Mouse (Mus musculus) heart, adult 2 months (tissue): ENCODE results near the gene Smg6. TPM values are rescaled to one million over a fixed set of nuclear protein-coding genes. Genes with fewer than 3 reads are reported as not detected.

Source experiments
- DNase-seq, 2 experiments: peaks; one replicate each; pipeline ENCODE4 v3.0.0; 2021
- H3K27ac ChIP-seq: fragments of 200-600 bp; 2 replicates; pipeline ENCODE4 v1.8.1; 2022
- H3K27me3 ChIP-seq: fragments of 200-500 bp; 2 replicates; pipeline ENCODE4 v1.6.1; 2012; ENCODE audit warnings: mild to moderate bottlenecking, low read length, inconsistent platforms, mixed read lengths; ENCODE audit not compliant: control insufficient read depth, insufficient read depth
- H3K36me3 ChIP-seq: fragments of 200-500 bp; 2 replicates; pipeline ENCODE4 v1.6.1; 2012; ENCODE audit warnings: low read length, inconsistent platforms; ENCODE audit not compliant: control insufficient read depth, insufficient read depth
- H3K4me1 ChIP-seq: fragments of 200-500 bp; 2 replicates; pipeline ENCODE4 v1.6.1; 2011; ENCODE audit warnings: low read length; ENCODE audit not compliant: control insufficient read depth, insufficient read depth
- H3K4me3 ChIP-seq: fragments of 200-600 bp; 2 replicates; pipeline ENCODE4 v1.8.1; 2022
- H3K79me2 ChIP-seq: fragments of 200-500 bp; replicated peaks from 2 replicates; pipeline ENCODE4 v1.6.1; 2012; ENCODE audit warnings: mild to moderate bottlenecking, inconsistent platforms, low read length, moderate library complexity, mixed read lengths; ENCODE audit not compliant: control insufficient read depth, insufficient read depth
- H3K9ac ChIP-seq: fragments of 200-500 bp; 2 replicates; pipeline ENCODE4 v1.6.1; 2012; ENCODE audit warnings: low read depth, mild to moderate bottlenecking, control low read depth, inconsistent platforms, low read length, mixed read lengths
- CTCF ChIP-seq: fragments of 200-600 bp; IDR thresholded peaks from 2 replicates; pipeline ENCODE4 v1.8.1; 2022; ENCODE audit warnings: antibody characterized with exemption, mild to moderate bottlenecking, moderate library complexity
- EP300 ChIP-seq: fragments of 200-500 bp; IDR thresholded peaks from 2 replicates; pipeline ENCODE4 v1.6.1; 2011; ENCODE audit warnings: low read depth, low read length, control low read depth; ENCODE audit not compliant: insufficient read depth
- POLR2A ChIP-seq: fragments of 200-500 bp; IDR thresholded peaks from 2 replicates; pipeline ENCODE4 v1.6.1; 2011; ENCODE audit warnings: mild to moderate bottlenecking, low read depth, low read length, control low read depth; ENCODE audit not compliant: insufficient read depth
- WGBS: fragments of 180-500 bp; shearing (Covaris S2); methylation state at CpG from one replicate; pipeline ENCODE4 v1.1.7; 2018; 5-methylcytosine and 5-hydroxymethylcytosine counted together
- intact Hi-C: fragments of 180-260 bp; cut with DNase I; formaldehyde crosslinking; loops from one replicate; pipeline ENCODE4 v1.15.1; 2025
- polyA plus RNA-seq: library from polyadenylated mRNA; depleted of rRNA; stranded (reverse); fragments of >200 nt; gene quantifications from 2 replicates; pipeline ENCODE4 v1.2.3, GENCODE M21; 2012
- total RNA-seq, 2 experiments: library from RNA; stranded (reverse); gene quantifications; 2 replicates each; pipeline ENCODE4 v1.2.3; 2021

Gene Smg6
- total and polyA plus RNA-seq, 3 experiments = 17.8 to 19.5 (median 18.1) TPM

DNA sequence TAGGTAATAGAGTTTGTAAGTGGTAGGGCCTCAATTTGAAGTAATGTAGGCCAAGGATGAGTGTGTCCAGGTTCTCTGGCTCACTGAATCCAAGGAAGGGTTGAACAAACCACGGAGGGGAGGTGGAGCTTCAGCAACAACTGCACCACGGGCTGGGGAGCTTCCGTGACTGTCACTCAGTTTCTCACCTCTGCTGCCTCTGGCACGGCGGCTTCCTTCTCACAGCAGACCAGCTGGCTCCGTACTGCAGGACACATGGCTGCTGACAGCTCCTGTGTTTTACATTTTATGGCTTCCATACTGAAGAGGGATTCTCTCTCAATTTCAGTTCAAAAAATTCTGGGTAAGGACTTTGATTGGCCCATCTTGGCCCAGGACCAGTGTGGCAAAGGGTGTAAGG, 6.4 kb upstream of the Smg6 start:
- no peaks in the 10 kb centered on the region; the same call in 1 of the 2 replicates for H3K36me3 ChIP-seq
- no peak overlapping the region for H3K4me3 ChIP-seq
- H3K27me3 ChIP-seq = no peaks in the 10 kb centered on the region
- TF ChIP-seq EP300 (no peak), CTCF (no peak), POLR2A (no peak)
- 0 out of 2 replicates have a peak, but pooled peaks cover 1% of the 10 kb centered on the region for H3K79me2 ChIP-seq
- no peak for DNase-seq
- no peak overlapping the region for H3K9ac ChIP-seq
- intact Hi-C loops = no loop called here
- no peaks in the 10 kb centered on the region for H3K4me1 ChIP-seq
- 75% methylated on average over 6 of the region's 6 CpGs for WGBS
- H3K27ac ChIP-seq = no peak overlapping the region

GRCm38 (mm10) chr11:74924149-74924548, 1.5 kb upstream of the Smg6 start:
- H3K4me1 ChIP-seq = peaks cover 2% of the 10 kb centered on the region
- no peak overlapping the region for H3K27ac ChIP-seq
- WGBS = 61% methylated on average over 4 of the region's 4 CpGs
- peak; percentile 26 to 34 for DNase-seq
- no peak for TF ChIP-seq POLR2A
- TF ChIP-seq EP300 = no peak
- TF ChIP-seq CTCF = peak; percentile 57
- intact Hi-C loops = no loop called here
- H3K36me3 ChIP-seq = peaks cover 6% of the 10 kb centered on the region
- H3K9ac ChIP-seq = no peak overlapping the region
- no peaks in the 10 kb centered on the region for H3K27me3 ChIP-seq
- no peak overlapping the region for H3K4me3 ChIP-seq
- H3K79me2 ChIP-seq = 0 out of 2 replicates have a peak, but pooled peaks cover 1% of the 10 kb centered on the region

DNA sequence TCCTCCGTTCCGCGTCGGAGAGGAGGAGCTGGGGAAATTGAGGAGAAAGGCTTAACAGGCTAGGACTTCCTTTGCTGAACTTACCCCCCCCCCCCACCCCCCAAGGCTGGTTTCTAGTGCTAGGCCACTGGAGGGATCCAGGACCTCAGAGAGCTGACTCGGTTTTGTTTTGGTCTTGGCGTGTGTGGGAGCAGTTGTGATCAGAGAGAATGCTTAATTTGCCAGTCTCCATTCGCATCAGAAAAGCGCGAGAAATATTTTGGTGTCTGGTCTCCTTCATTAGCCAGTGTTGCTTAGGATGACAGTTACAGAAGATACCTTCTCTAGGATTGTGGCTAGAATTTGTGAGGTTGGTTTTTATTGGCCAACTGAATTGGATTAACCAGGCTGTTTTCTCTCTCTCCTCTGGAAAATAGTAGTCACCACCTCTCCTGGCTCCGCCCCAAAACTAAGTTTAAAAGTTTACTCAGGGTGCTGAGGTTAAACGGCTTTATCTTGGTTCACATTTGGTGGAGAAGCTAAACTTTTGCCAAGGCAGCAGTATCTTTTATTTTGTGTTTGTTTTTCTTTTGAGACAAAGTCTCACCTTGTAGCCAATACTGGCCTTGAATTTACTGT, 874 bp downstream of the Smg6 start:
- peak overlapping the region; percentile 95 for H3K9ac ChIP-seq
- peaks cover 6% of the 10 kb centered on the region for H3K36me3 ChIP-seq
- H3K27me3 ChIP-seq = no peaks in the 10 kb centered on the region
- peaks cover 2% of the 10 kb centered on the region for H3K4me1 ChIP-seq
- peak in 1 of 2 experiments; percentile 49 for DNase-seq
- H3K4me3 ChIP-seq = peak overlapping the region; percentile 86
- peak overlapping the region; percentile 98 for H3K27ac ChIP-seq
- intact Hi-C loops = loop anchor here (5.0 kb wide), 1 partner anchor 251 kb away; the partner anchor contains the start of gene Ovca2
- TF ChIP-seq CTCF (no peak), POLR2A (no peak)
- WGBS = 3% methylated on average over 11 of the region's 11 CpGs
- peaks cover 4% of the 10 kb centered on the region; the same call in 1 of the 2 replicates for H3K79me2 ChIP-seq

GRCm38 (mm10) chr11:74927236-74927725, 1.7 kb downstream of the Smg6 start:
- WGBS = 79% methylated on average over 2 of the region's 2 CpGs

GRCm38 (mm10) chr11:74929111-74929510, 3.5 kb downstream of the Smg6 start:
- Histone ChIP-seq H3K27me3 (no peaks in the 10 kb centered on the region), H3K27ac (no peak overlapping the region), H3K79me2 (peaks cover 4% of the 10 kb centered on the region; the same call in 1 of the 2 replicates), H3K9ac (no peak overlapping the region), H3K4me3 (no peak overlapping the region), H3K4me1 (peaks cover 2% of the 10 kb centered on the region), H3K36me3 (peaks cover 6% of the 10 kb centered on the region)
- DNase-seq = no peak
- no peak for TF ChIP-seq EP300
- no peak for TF ChIP-seq CTCF
- no peak for TF ChIP-seq POLR2A
- intact Hi-C loops = loop anchor here (5.0 kb wide), 1 partner anchor 248 kb away; the partner anchor contains the start of gene Ovca2
- 90% methylated on average over 4 of the region's 4 CpGs for WGBS

More at GRCm38 (mm10) chr11:74927236-74927725, 1.7 kb downstream of the Smg6 start:
- H3K27me3 ChIP-seq = no peaks in the 10 kb centered on the region
- DNase-seq = no peak
- no peak overlapping the region for H3K27ac ChIP-seq
- TF ChIP-seq CTCF (no peak), EP300 (no peak), POLR2A (no peak)
- H3K4me1 ChIP-seq = peaks cover 2% of the 10 kb centered on the region
- H3K36me3 ChIP-seq = peaks cover 6% of the 10 kb centered on the region
- peaks cover 4% of the 10 kb centered on the region; the same call in 1 of the 2 replicates for H3K79me2 ChIP-seq
- H3K9ac ChIP-seq = no peak overlapping the region
- intact Hi-C loops = loop anchor here (5.0 kb wide), 1 partner anchor 250 kb away; the partner anchor contains the start of gene Ovca2
- H3K4me3 ChIP-seq = no peak overlapping the region

DNA sequence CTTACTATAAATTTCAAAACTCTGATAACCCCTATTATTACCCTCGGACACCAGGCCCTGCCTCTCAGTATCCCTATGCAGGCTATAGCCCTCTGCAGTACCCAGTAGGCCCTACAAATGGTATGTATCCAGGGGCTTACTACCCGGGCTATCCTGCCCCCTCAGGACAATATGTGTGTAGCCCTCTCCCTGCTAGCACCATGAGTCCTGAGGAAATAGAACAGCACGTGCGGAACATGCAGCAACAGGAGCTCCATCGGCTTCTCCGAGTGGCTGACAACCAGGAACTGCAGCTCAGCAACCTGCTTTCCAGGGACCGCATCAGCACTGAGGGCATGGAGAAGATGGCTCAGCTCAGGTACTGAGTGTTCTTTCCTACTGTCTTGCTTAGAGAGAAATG, 4.8 kb downstream of the Smg6 start:
- no peak overlapping the region for H3K27ac ChIP-seq
- peaks cover 4% of the 10 kb centered on the region; the same call in 1 of the 2 replicates for H3K79me2 ChIP-seq
- H3K9ac ChIP-seq = no peak overlapping the region
- peaks cover 2% of the 10 kb centered on the region; the same call in 1 of the 2 replicates for H3K4me1 ChIP-seq
- 94% methylated on average over 7 of the region's 7 CpGs for WGBS
- H3K36me3 ChIP-seq = peaks cover 6% of the 10 kb centered on the region
- intact Hi-C loops = no loop called here
- H3K27me3 ChIP-seq = no peaks in the 10 kb centered on the region
- H3K4me3 ChIP-seq = no peak overlapping the region
- TF ChIP-seq CTCF = no peak
- no peak for TF ChIP-seq POLR2A
- no peak for TF ChIP-seq EP300
- DNase-seq = no peak
